Mouse (Mus musculus) hematopoietic stem cell, adult 5-6 weeks (primary cell): Measurements from ENCODE around the gene Ces2c. TPM values are rescaled to one million over a fixed set of nuclear protein-coding genes. Genes with fewer than 3 reads are reported as not detected.

Experiments used
- total RNA-seq: library from RNA; stranded (forward); fragments of 172-1452, 232-1000 nt; gene quantifications from 2 replicates; pipeline ENCODE4 v1.2.3, GENCODE M21; 2017

Ces2c gene
- total RNA-seq, 1 experiment from 2014 or later: 0.89 TPM

Other genes with a start within 250 kb of the Ces2c start
- not detected in 2 replicates for gene Cdh16, start 222.7 kb upstream of the Ces2c start, total RNA-seq
- 15.0 and 16.3 TPM in 2 replicates for gene Rrad, start 215.7 kb upstream of the Ces2c start, total RNA-seq
- 24.9 and 31.4 TPM in 2 replicates for gene Ciao2b, start 205.1 kb upstream of the Ces2c start, total RNA-seq
- not detected in 2 replicates for gene Ces2a, start 113.1 kb upstream of the Ces2c start, total RNA-seq
- not detected in 2 replicates for gene Ces2b, start 15.5 kb upstream of the Ces2c start, total RNA-seq
- not detected in 2 replicates for gene Ces2e, start 79.2 kb downstream of the Ces2c start, total RNA-seq
- not detected in 2 replicates for gene Ces2f, start 100.3 kb downstream of the Ces2c start, total RNA-seq
- 2.5 and 15.4 TPM in 2 replicates for gene Ces2g, start 114.7 kb downstream of the Ces2c start, total RNA-seq
- gene Ces2h, start 153.8 kb downstream of the Ces2c start, total RNA-seq: not detected in 2 replicates
- gene Ces3a, start 201.5 kb downstream of the Ces2c start, total RNA-seq: not detected in 2 replicates
- not detected in 2 replicates for gene Ces3b, start 236.7 kb downstream of the Ces2c start, total RNA-seq